ENCODE assay signal across 9 mouse cellular contexts in genomic region chr2:146218161-146218691, GRCm38 (mm10). TPM values are rescaled to one million over a fixed set of nuclear protein-coding genes. Genes with fewer than 3 reads are reported as not detected.
DNase-seq lines count a peak whose midpoint lies in the region; ATAC-seq and TF ChIP-seq lines count a peak whose summit lies in the region.
"Had no signal": no experiment of that assay in that cellular context is flagged by ENCODE, and none has a peak within 500 bp of the region (broad histone marks: within the 10 kb centered on the region; RNA-seq: fewer than 3 reads in every experiment).

No protein-coding gene starts in this region.

- H3K4me2 ChIP-seq in heart, postnatal 0 days (ENCODE audit: low read depth, low read length) = peak overlapping the region; percentile 49
- peak overlapping the region; percentile 37; the same call in 1 of the 2 replicates for H3K4me2 ChIP-seq in liver, embryonic 15.5 days

- no peak for TF ChIP-seq CTCF in heart, postnatal 0 days (IDR thresholded peaks at IDR 0.05; ENCODE audit: low read depth)

- H3K9ac ChIP-seq in heart, postnatal 0 days (replicated peaks; ENCODE audit: low read depth, low read length) = no peak overlapping the region
- no peak overlapping the region for H3K9ac ChIP-seq in liver, embryonic 15.5 days

- H3K4me3 ChIP-seq in heart, embryonic 10.5 days = peak overlapping the region; percentile 57
- peak overlapping the region; percentile 32 for H3K4me3 ChIP-seq in heart, postnatal 0 days (ENCODE audit: low read depth, low read length)
- H3K4me3 ChIP-seq in liver, embryonic 15.5 days (replicated peaks) = no peak overlapping the region

- under 1% methylated on average over 40 of the region's 40 CpGs for WGBS in heart, embryonic 10.5 days
- WGBS in heart, postnatal 0 days = 2% methylated on average over 40 of the region's 40 CpGs
- WGBS in liver, embryonic 15.5 days (ENCODE audit: insufficient replicate concordance) = 5% methylated on average over 40 of the region's 40 CpGs

- peaks cover 55% of the 10 kb centered on the region for H3K4me1 ChIP-seq in heart, embryonic 10.5 days
- peaks cover 23% of the 10 kb centered on the region for H3K4me1 ChIP-seq in heart, postnatal 0 days (ENCODE audit: control insufficient read depth, insufficient read depth)
- H3K4me1 ChIP-seq in liver, embryonic 15.5 days (replicated peaks) = peaks cover 22% of the 10 kb centered on the region

- TF ChIP-seq EP300 in heart, postnatal 0 days (IDR thresholded peaks at IDR 0.05; ENCODE audit: low read depth) = no peak

- intact Hi-C loops in heart, postnatal 14 days (cut with DNase I) = no loop called here

- DNase-seq in heart, embryonic 10.5 days (ENCODE audit: low spot score) = no peak
- DNase-seq in heart, postnatal 14 days = no peak
- DNase-seq in R1 (ENCODE audit: low read depth, low spot score) = peak; percentile 46
- no peak for DNase-seq in heart, postnatal 0 days (ENCODE audit: low spot score)
- no peak for DNase-seq in urinary bladder, postnatal 36 days (ENCODE audit: low spot score in 2 of 2)
- no peak for DNase-seq in adrenal gland, postnatal 14 days
- DNase-seq in frontal cortex, postnatal 10 days (ENCODE audit: low spot score in 2 of 2) = no peak

- ATAC-seq in heart, postnatal 0 days (ENCODE audit: insufficient read depth, low read depth) = no peak
- ATAC-seq in liver, embryonic 15.5 days (ENCODE audit: insufficient read depth) = no peak

- H3K27me3 ChIP-seq in heart, embryonic 10.5 days (ENCODE audit: insufficient read depth, poor library complexity, severe bottlenecking) = peaks cover 81% of the 10 kb centered on the region
- peaks cover 89% of the 10 kb centered on the region for H3K27me3 ChIP-seq in heart, postnatal 0 days (ENCODE audit: control insufficient read depth, insufficient read depth, low read length)
- peaks cover 87% of the 10 kb centered on the region for H3K27me3 ChIP-seq in liver, embryonic 15.5 days
- H3K27me3 ChIP-seq: CH12.LX had no signal

- no peaks in the 10 kb centered on the region for H3K36me3 ChIP-seq in heart, embryonic 10.5 days
- no peaks in the 10 kb centered on the region for H3K36me3 ChIP-seq in heart, postnatal 0 days (replicated peaks; ENCODE audit: control insufficient read depth, insufficient read depth, low read length)
- H3K36me3 ChIP-seq in liver, embryonic 15.5 days (replicated peaks) = no peaks in the 10 kb centered on the region

- H3K9me3 ChIP-seq in heart, embryonic 10.5 days = no peaks in the 10 kb centered on the region
- no peaks in the 10 kb centered on the region for H3K9me3 ChIP-seq in heart, postnatal 0 days (replicated peaks; ENCODE audit: control insufficient read depth, low read length)
- no peaks in the 10 kb centered on the region for H3K9me3 ChIP-seq in liver, embryonic 15.5 days (replicated peaks)

- 0 out of 2 replicates have a peak overlapping the region, but pooled peaks have one; percentile 4 for H3K27ac ChIP-seq in heart, embryonic 10.5 days
- H3K27ac ChIP-seq in heart, postnatal 0 days (ENCODE audit: low read depth) = no peak overlapping the region
- no peak overlapping the region for H3K27ac ChIP-seq in liver, embryonic 15.5 days (replicated peaks)

RNA-seq across cellular contexts. Expression of gene Insm1, which starts 3.5 kb away (rescaled TPM):
- polyA plus RNA-seq in heart, embryonic 10.5 days (2016; fragmentation: Nextera tagmentation; extraction: Ambion mirVana) = 0.04 and 0.05 TPM in 2 replicates
- under 1 TPM in 1 of 2 experiments, not detected in 1; 0.12 TPM for total RNA-seq in heart, postnatal 14 days (2021)
- not detected in 2 replicates for total RNA-seq in heart, postnatal 0 days (2014; rRNA removed; ENCODE audit: low replicate concordance)
- not detected in 2 replicates for polyA plus RNA-seq in heart, postnatal 0 days (2015; fragmentation: Nextera tagmentation; extraction: Ambion mirVana)
- not detected in 2 replicates for polyA plus RNA-seq in liver, embryonic 15.5 days (2015; fragmentation: Nextera tagmentation; extraction: Ambion mirVana)
- total RNA-seq in adrenal gland, postnatal 14 days (2021) = 6.0 and 6.8 TPM in 2 replicates
- total RNA-seq: CH12.LX had no signal
